Mouse (Mus musculus) bone marrow macrophage, adult 2 months (primary cell): ENCODE data around the gene S100a11. TPM values are rescaled to one million over a fixed set of nuclear protein-coding genes. Genes with fewer than 3 reads are reported as not detected.

Experiments
- H3K27ac ChIP-seq: 2 replicates; pipeline ENCODE4 v1.5.1; 2012; ENCODE audit warnings: low read depth, low read length; ENCODE audit not compliant: insufficient read depth
- H3K4me1 ChIP-seq: 2 replicates; pipeline ENCODE4 v1.6.1; 2012; ENCODE audit warnings: low read length; ENCODE audit not compliant: control insufficient read depth, insufficient read depth
- H3K4me3 ChIP-seq: 2 replicates; pipeline ENCODE4 v1.5.1; 2012; ENCODE audit warnings: mild to moderate bottlenecking, low read length, moderate library complexity; ENCODE audit not compliant: insufficient read depth
- CTCF ChIP-seq: IDR thresholded peaks from 2 replicates; pipeline ENCODE4 v1.5.1; 2012; ENCODE audit warnings: low read depth, mild to moderate bottlenecking, low read length, moderate library complexity
- POLR2A ChIP-seq: IDR thresholded peaks from 2 replicates; pipeline ENCODE4 v1.6.1; 2012; ENCODE audit warnings: mild to moderate bottlenecking, low read depth, low read length, borderline replicate concordance
- polyA plus RNA-seq: library from polyadenylated mRNA; stranded (reverse); fragments of >200 nt; gene quantifications from 2 replicates; pipeline ENCODE4 v1.2.4, GENCODE M21; 2012; ENCODE audit not compliant: missing spikeins, insufficient read depth, insufficient read length

S100a11 gene
- polyA plus RNA-seq, 1 experiment = 357 TPM

DNA sequence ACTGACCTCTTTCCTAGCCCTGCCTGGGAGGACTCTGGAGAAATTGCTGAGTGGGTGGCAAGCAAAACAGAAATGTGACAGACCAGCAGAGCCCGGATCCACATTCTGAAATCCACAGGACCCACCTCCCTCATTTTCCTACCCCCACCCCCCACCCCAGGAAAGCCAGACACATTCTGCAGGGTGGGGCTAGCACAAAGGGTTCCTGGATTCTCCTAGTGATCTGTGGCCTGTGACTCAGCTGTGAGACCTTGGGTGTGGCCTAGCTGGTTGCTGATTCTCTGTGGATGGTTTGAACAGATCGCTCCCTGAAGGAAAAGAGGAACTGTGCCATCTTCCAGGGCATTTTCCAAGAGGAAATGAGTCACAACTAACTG lies 35.6 kb downstream of the S100a11 start:
- peak overlapping the region; percentile 86 for H3K4me3 ChIP-seq
- TF ChIP-seq POLR2A (no peak), CTCF (no peak)
- peak overlapping the region; percentile 79 for H3K27ac ChIP-seq
- peaks cover 62% of the 10 kb centered on the region for H3K4me1 ChIP-seq

GRCm38 (mm10) chr3:93556599-93556998 lies 36.3 kb downstream of the S100a11 start:
- TF ChIP-seq POLR2A (no peak), CTCF (no peak)
- peaks cover 67% of the 10 kb centered on the region for H3K4me1 ChIP-seq
- H3K4me3 ChIP-seq = peak overlapping the region; percentile 86
- H3K27ac ChIP-seq = peak overlapping the region; percentile 49; the same call in 1 of the 2 replicates

DNA sequence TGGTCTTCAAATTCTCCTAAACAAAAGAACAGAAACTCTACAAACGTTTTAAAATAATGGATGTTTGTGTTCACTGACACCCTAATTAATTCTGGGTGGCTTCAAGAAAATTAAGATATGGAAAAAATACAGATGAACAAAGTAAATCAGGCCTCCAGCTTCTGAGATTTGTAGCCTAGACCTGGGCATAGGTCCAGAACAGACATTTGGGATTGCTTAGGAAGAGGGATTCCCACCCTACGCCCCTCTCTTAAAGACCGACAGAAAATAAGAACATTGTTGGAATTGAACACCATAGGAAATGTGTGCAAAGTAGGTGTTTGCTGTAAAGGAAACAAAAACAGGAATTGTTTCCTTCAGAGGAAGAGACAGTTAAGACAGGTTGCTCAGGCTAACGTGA lies 37.2 kb downstream of the S100a11 start:
- Histone ChIP-seq H3K4me3 (no peak overlapping the region), H3K27ac (no peak overlapping the region), H3K4me1 (peaks cover 70% of the 10 kb centered on the region)
- TF ChIP-seq CTCF = no peak
- TF ChIP-seq POLR2A = no peak

GRCm38 (mm10) chr3:93559961-93560360 lies 39.7 kb downstream of the S100a11 start:
- H3K4me1 ChIP-seq = peaks cover 52% of the 10 kb centered on the region
- H3K4me3 ChIP-seq = no peak overlapping the region
- no peak overlapping the region for H3K27ac ChIP-seq
- TF ChIP-seq CTCF (no peak), POLR2A (no peak)

- H3K4me3 ChIP-seq = no peak overlapping the region
- TF ChIP-seq POLR2A = no peak
- no peak for TF ChIP-seq CTCF
- peaks cover 43% of the 10 kb centered on the region for H3K4me1 ChIP-seq
- no peak overlapping the region for H3K27ac ChIP-seq
Observed at GRCm38 (mm10) chr3:93562372-93562771, 42.1 kb downstream of the S100a11 start.

DNA sequence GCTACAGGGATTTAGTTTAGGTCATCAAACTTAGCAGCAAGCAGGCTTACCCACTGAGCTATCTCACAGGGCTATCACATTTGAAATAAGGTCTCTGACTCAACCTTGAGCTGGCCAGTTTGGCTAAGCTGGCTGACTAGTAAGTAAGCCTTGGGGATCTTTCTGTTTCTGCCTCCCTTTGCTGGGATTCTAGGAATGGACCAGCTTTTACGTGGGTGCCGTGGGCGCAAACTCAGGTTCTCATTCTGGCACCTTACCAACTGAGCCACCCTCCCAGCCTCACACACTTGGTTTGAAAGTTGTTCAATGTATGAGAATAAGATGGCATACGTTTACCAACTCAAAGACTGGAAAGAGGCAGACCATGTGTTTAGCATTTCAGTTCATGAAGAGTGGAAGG lies 42.9 kb downstream of the S100a11 start:
- Histone ChIP-seq H3K4me3 (no peak overlapping the region), H3K4me1 (peaks cover 38% of the 10 kb centered on the region), H3K27ac (no peak overlapping the region)
- TF ChIP-seq CTCF (no peak), POLR2A (no peak)

GRCm38 (mm10) chr3:93566892-93567291 lies 46.6 kb downstream of the S100a11 start:
- Histone ChIP-seq H3K27ac (no peak overlapping the region), H3K4me3 (no peak overlapping the region), H3K4me1 (peaks cover 23% of the 10 kb centered on the region)
- no peak for TF ChIP-seq CTCF
- no peak for TF ChIP-seq POLR2A

GRCm38 (mm10) chr3:93567721-93568120 lies 47.4 kb downstream of the S100a11 start:
- H3K27ac ChIP-seq = no peak overlapping the region
- no peak overlapping the region for H3K4me3 ChIP-seq
- TF ChIP-seq POLR2A (no peak), CTCF (no peak)
- H3K4me1 ChIP-seq = peaks cover 25% of the 10 kb centered on the region

DNA sequence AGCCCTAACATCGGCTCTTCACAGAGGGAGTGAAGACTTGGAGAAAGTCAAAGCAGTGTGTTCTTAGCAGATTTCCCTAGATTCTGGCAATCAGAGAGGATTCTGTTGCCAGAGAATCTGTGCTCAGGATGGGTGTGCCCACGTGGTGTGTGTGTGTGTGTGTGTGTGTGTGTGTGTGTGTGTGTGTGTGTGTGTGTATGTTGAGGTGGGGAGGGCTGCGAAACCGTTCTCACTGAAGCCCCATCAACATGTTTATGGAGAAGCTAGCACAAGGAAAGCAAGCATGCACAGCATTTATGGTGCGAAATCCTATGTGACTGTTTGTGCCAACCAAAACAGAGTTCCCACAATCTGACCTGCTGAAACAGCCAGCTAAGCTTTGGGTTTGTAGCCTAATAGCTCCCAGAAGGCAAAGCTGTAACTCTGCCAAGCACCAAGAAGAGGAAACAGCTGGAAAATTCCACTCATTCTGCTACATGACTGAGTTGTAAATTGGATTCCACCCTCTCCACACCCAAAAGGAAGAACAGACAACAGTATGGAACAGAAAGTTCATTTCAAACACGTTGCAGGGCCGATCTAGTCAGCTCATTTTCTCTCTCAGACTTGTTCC lies 48.2 kb downstream of the S100a11 start:
- no peak overlapping the region for H3K27ac ChIP-seq
- H3K4me1 ChIP-seq = peaks cover 25% of the 10 kb centered on the region
- TF ChIP-seq CTCF = no peak
- TF ChIP-seq POLR2A = no peak
- no peak overlapping the region for H3K4me3 ChIP-seq

DNA sequence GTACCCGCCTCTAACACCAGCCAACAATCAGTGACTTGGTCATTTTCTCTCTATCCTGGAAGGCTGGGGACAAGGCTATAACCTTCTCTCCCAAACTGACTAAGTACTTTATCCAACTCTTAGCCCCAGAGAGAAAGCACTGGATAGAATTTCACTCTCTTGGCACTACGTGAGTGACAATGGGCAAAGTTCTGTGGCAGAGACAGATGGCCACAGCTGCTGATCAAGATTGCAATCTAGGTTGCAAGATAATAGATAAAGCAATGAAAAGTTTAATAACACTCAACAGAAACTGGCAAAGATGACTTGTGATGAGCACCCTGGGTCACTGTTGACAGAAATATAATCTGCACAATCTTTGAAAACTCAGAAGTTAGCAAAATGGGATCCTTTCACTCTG lies 48.8 kb downstream of the S100a11 start:
- Histone ChIP-seq H3K4me1 (peaks cover 25% of the 10 kb centered on the region), H3K4me3 (no peak overlapping the region), H3K27ac (no peak overlapping the region)
- TF ChIP-seq CTCF = no peak
- TF ChIP-seq POLR2A = no peak
